Comparison of ENCODE assay signal across 11 mouse cellular contexts in genomic region chr11:43481672-43482522, GRCm38 (mm10). TPM values are rescaled to one million over a fixed set of nuclear protein-coding genes. Genes with fewer than 3 reads are reported as not detected.
A peak's percentile ranks its signal among the peaks of the same experiment; 100 is the strongest.
DNase-seq lines count a peak whose midpoint lies in the region; ATAC-seq lines count a peak whose summit lies in the region.
"Had no signal": no experiment of that assay in that cellular context is flagged by ENCODE, and none has a peak within 500 bp of the region (broad histone marks: within the 10 kb centered on the region; RNA-seq: fewer than 3 reads in every experiment).

No protein-coding gene starts in this region.

- WGBS in heart, embryonic 12.5 days = 57% methylated on average over 3 of the region's 3 CpGs
- 50% methylated on average over 3 of the region's 3 CpGs for WGBS in heart, embryonic 10.5 days
- 26% methylated on average over 3 of the region's 3 CpGs for WGBS in limb, embryonic 12.5 days

- H3K4me1 ChIP-seq in heart, embryonic 12.5 days (replicated peaks) = peaks cover 42% of the 10 kb centered on the region
- peaks cover 27% of the 10 kb centered on the region for H3K4me1 ChIP-seq in heart, embryonic 10.5 days
- peaks cover 45% of the 10 kb centered on the region for H3K4me1 ChIP-seq in limb, embryonic 12.5 days (replicated peaks)

- no peak overlapping the region for H3K27ac ChIP-seq in heart, embryonic 12.5 days (ENCODE audit: poor library complexity, severe bottlenecking)
- no peak overlapping the region for H3K27ac ChIP-seq in heart, embryonic 10.5 days
- peak overlapping the region; percentile 66 for H3K27ac ChIP-seq in limb, embryonic 12.5 days
- H3K27ac ChIP-seq: forebrain, embryonic 13.5 days; left cerebral cortex, adult 2 months had no signal

- no peak overlapping the region for H3K9ac ChIP-seq in heart, embryonic 12.5 days
- no peak overlapping the region for H3K9ac ChIP-seq in limb, embryonic 12.5 days (replicated peaks)
- H3K9ac ChIP-seq: forebrain, embryonic 13.5 days had no signal

- no peak overlapping the region for H3K4me3 ChIP-seq in heart, embryonic 12.5 days
- no peak overlapping the region for H3K4me3 ChIP-seq in heart, embryonic 10.5 days
- H3K4me3 ChIP-seq in limb, embryonic 12.5 days (replicated peaks) = no peak overlapping the region
- H3K4me3 ChIP-seq: forebrain, embryonic 13.5 days; left cerebral cortex, adult 2 months had no signal

- no peaks in the 10 kb centered on the region for H3K36me3 ChIP-seq in heart, embryonic 12.5 days
- no peaks in the 10 kb centered on the region for H3K36me3 ChIP-seq in heart, embryonic 10.5 days
- no peaks in the 10 kb centered on the region for H3K36me3 ChIP-seq in limb, embryonic 12.5 days

- no peaks in the 10 kb centered on the region for H3K27me3 ChIP-seq in heart, embryonic 12.5 days (replicated peaks)
- peaks cover 4% of the 10 kb centered on the region; the same call in 1 of the 2 replicates for H3K27me3 ChIP-seq in heart, embryonic 10.5 days (ENCODE audit: insufficient read depth, poor library complexity, severe bottlenecking)
- no peaks in the 10 kb centered on the region for H3K27me3 ChIP-seq in limb, embryonic 12.5 days
- H3K27me3 ChIP-seq: forebrain, embryonic 13.5 days had no signal

- DNase-seq in heart, adult 9 months (ENCODE audit: low spot score in 2 of 2) = peak; percentile 33 to 52
- peak; percentile 38 for DNase-seq in heart, embryonic 10.5 days (ENCODE audit: low spot score)
- peak; percentile 56 to 82 for DNase-seq in lung, postnatal 4 days
- DNase-seq in T-cell, adult 2 months (ENCODE audit: low spot score) = no peak
- DNase-seq in Muller cell, postnatal 12 days (ENCODE audit: inconsistent ontology term) = no peak
- DNase-seq: cerebellum, postnatal 25 days had no signal

- no peaks in the 10 kb centered on the region for H3K9me3 ChIP-seq in heart, embryonic 12.5 days (replicated peaks)
- H3K9me3 ChIP-seq in heart, embryonic 10.5 days = no peaks in the 10 kb centered on the region
- no peaks in the 10 kb centered on the region for H3K9me3 ChIP-seq in limb, embryonic 12.5 days
- H3K9me3 ChIP-seq: forebrain, embryonic 13.5 days had no signal

- H3K4me2 ChIP-seq in heart, embryonic 12.5 days = no peak overlapping the region
- peak overlapping the region; percentile 1; the same call in 1 of the 2 replicates for H3K4me2 ChIP-seq in limb, embryonic 12.5 days
- H3K4me2 ChIP-seq: forebrain, embryonic 13.5 days had no signal

- ATAC-seq in heart, embryonic 12.5 days (ENCODE audit: insufficient number of reproducible peaks, low FRiP score) = no peak
- no peak for ATAC-seq in limb, embryonic 12.5 days (ENCODE audit: insufficient number of reproducible peaks, insufficient read depth, low FRiP score, low TSS enrichment, low read depth)
- ATAC-seq: CD4-positive, CD25-positive, alpha-beta regulatory T cell, adult 4 months; forebrain, embryonic 13.5 days had no signal

RNA-seq across cellular contexts. Expression of gene C1qtnf2, which starts 7.8 kb away (rescaled TPM):
- 2.0 TPM in 2 replicates for polyA plus RNA-seq in heart, embryonic 12.5 days (2016; fragmentation: Nextera tagmentation; extraction: Ambion mirVana)
- polyA plus RNA-seq in heart, embryonic 10.5 days (2016; fragmentation: Nextera tagmentation; extraction: Ambion mirVana) = 1.4 and 1.9 TPM in 2 replicates
- 3.2 and 5.0 TPM in 2 replicates for polyA plus RNA-seq in limb, embryonic 12.5 days (2016; fragmentation: Nextera tagmentation; extraction: Ambion mirVana)
- polyA plus RNA-seq: CD4-positive, CD25-positive, alpha-beta regulatory T cell, adult 4 months had no signal

RNA-seq across cellular contexts. Expression of gene Ccnjl, which starts 46.7 kb away (rescaled TPM):
- polyA plus RNA-seq in heart, embryonic 12.5 days (2016; fragmentation: Nextera tagmentation; extraction: Ambion mirVana) = 18.9 and 22.9 TPM in 2 replicates
- 24.7 and 33.2 TPM in 2 replicates for polyA plus RNA-seq in heart, embryonic 10.5 days (2016; fragmentation: Nextera tagmentation; extraction: Ambion mirVana)
- polyA plus RNA-seq in limb, embryonic 12.5 days (2016; fragmentation: Nextera tagmentation; extraction: Ambion mirVana) = 22.6 and 23.3 TPM in 2 replicates

RNA-seq across cellular contexts. Expression of gene Slu7, which starts 48.4 kb away (rescaled TPM):
- 42.1 and 44.3 TPM in 2 replicates for polyA plus RNA-seq in heart, embryonic 12.5 days (2016; fragmentation: Nextera tagmentation; extraction: Ambion mirVana)
- 36.6 and 44.1 TPM in 2 replicates for polyA plus RNA-seq in heart, embryonic 10.5 days (2016; fragmentation: Nextera tagmentation; extraction: Ambion mirVana)
- 58.5 and 68.0 TPM in 2 replicates for polyA plus RNA-seq in limb, embryonic 12.5 days (2016; fragmentation: Nextera tagmentation; extraction: Ambion mirVana)

RNA-seq across cellular contexts. Expression of gene Pttg1, which starts 55.8 kb away (rescaled TPM):
- 117 and 121 TPM in 2 replicates for polyA plus RNA-seq in heart, embryonic 12.5 days (2016; fragmentation: Nextera tagmentation; extraction: Ambion mirVana)
- 101 and 118 TPM in 2 replicates for polyA plus RNA-seq in heart, embryonic 10.5 days (2016; fragmentation: Nextera tagmentation; extraction: Ambion mirVana)
- polyA plus RNA-seq in limb, embryonic 12.5 days (2016; fragmentation: Nextera tagmentation; extraction: Ambion mirVana) = 104 and 106 TPM in 2 replicates

Comparison
In these comparisons a context has a peak if more than half of its experiments do, and no peak if none do; other contexts are left out.
1. DNase-seq: peak in heart, adult 9 months (2 of 2), heart, embryonic 10.5 days (single experiment) and lung, postnatal 4 days (2 of 2); none in T-cell, adult 2 months (single experiment) and Muller cell, postnatal 12 days (single experiment).